Mouse (Mus musculus): ENCODE data around the gene 1600014C23Rik.

- TF ChIP-seq CTCF (IDR thresholded peaks at IDR 0.05; ENCODE audit: low read depth, low read length), result no peak
- TF ChIP-seq POLR2A (IDR thresholded peaks at IDR 0.05; ENCODE audit: borderline replicate concordance, low read depth, low read length), result no peak
Measured at GRCm38 (mm10) chr17:45700496-45701235, 33.0 kb downstream of the 1600014C23Rik start.

Data from bone marrow macrophage, adult 2 months (primary cell).